Comparison of ENCODE assay signal across 9 mouse cellular contexts in the genomic region with DNA sequence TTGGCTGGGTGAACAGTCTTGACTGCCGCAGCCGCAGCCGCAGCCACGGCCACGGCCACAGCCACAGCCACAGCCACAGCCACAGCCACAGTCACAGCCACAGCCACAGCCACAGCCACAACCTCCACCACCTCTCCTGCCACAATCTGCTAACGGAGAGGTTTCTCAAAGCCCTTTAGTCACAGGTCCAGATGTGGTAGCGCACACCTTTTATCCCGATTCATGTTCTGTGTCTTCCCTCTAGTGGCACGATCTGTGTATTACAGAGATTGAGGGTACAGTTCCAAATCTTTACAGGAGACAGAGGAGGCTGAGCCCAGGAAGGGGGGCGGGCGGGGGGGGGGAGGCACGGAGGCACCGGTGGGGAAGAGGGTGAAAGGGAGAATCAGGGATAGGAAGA. TPM values are rescaled to one million over a fixed set of nuclear protein-coding genes. Genes with fewer than 3 reads are reported as not detected.
DNase-seq lines count a peak whose midpoint lies in the region; ATAC-seq lines count a peak whose summit lies in the region.
"Had no signal": no experiment of that assay in that cellular context is flagged by ENCODE, and none has a peak within 500 bp of the region (broad histone marks: within the 10 kb centered on the region; RNA-seq: fewer than 3 reads in every experiment).

No protein-coding gene starts in this region.

- no peak overlapping the region for H3K4me2 ChIP-seq in heart, embryonic 12.5 days

- no peak overlapping the region for H3K27ac ChIP-seq in heart, embryonic 12.5 days (ENCODE audit: poor library complexity, severe bottlenecking)

- 0 out of 2 replicates have a peak, but pooled peaks cover 4% of the 10 kb centered on the region for H3K4me1 ChIP-seq in heart, embryonic 12.5 days (replicated peaks)

- DNase-seq in heart, postnatal 10 days: peak; percentile 69 to 76
- peak; percentile 89 for DNase-seq in ES-CJ7 (ENCODE audit: low read depth, low spot score)
- DNase-seq in c-Kit-positive CD71-positive TER-119-positive erythroid progenitor cells, embryonic 14.5 days (ENCODE audit: low spot score): peak; percentile 63
- peak; percentile 42 to 68 for DNase-seq in heart, postnatal 14 days
- peak; percentile 60 to 70 for DNase-seq in layer of hippocampus, postnatal 10 days (ENCODE audit: low spot score in 2 of 2)

- no peak for ATAC-seq in heart, embryonic 12.5 days (ENCODE audit: insufficient number of reproducible peaks, low FRiP score)
- peak; percentile 68 for ATAC-seq in megakaryocyte-erythroid progenitor cell, adult 5-6 weeks (replicated peaks; ENCODE audit: low FRiP score, low TSS enrichment, poor library complexity, severe bottlenecking)
- no peak for ATAC-seq in erythroblast, adult 5-6 weeks (replicated peaks; ENCODE audit: low FRiP score, poor library complexity, severe bottlenecking)

- intact Hi-C loops in heart, postnatal 10 days (cut with DNase I): loop anchor here (1.0 to 10.0 kb wide), 3 partner anchors 56 to 258 kb away; no protein-coding TSS in a partner anchor
- intact Hi-C loops in heart, postnatal 14 days (cut with DNase I): loop anchor here (1.0 to 5.0 kb wide), 3 partner anchors 56 to 261 kb away; no protein-coding TSS in a partner anchor

- H3K9me3 ChIP-seq in heart, embryonic 12.5 days (replicated peaks): 0 out of 2 replicates have a peak, but pooled peaks cover 3% of the 10 kb centered on the region

- no peak overlapping the region for H3K9ac ChIP-seq in heart, embryonic 12.5 days

- H3K36me3 ChIP-seq in heart, embryonic 12.5 days: no peaks in the 10 kb centered on the region

- H3K4me3 ChIP-seq in heart, embryonic 12.5 days: no peak overlapping the region

- WGBS in heart, embryonic 12.5 days: 53% methylated on average over 12 of the region's 13 CpGs

- H3K27me3 ChIP-seq in heart, embryonic 12.5 days (replicated peaks): peaks cover 5% of the 10 kb centered on the region

RNA-seq across cellular contexts. Expression of a gene that starts 9.3 kb away (rescaled TPM):
- not detected for total RNA-seq in heart, postnatal 10 days (2021)
- polyA plus RNA-seq in heart, embryonic 12.5 days (2016; fragmentation: Nextera tagmentation; extraction: Ambion mirVana): not detected in 2 replicates
- not detected for total RNA-seq in heart, postnatal 14 days (2021)
- total RNA-seq in layer of hippocampus, postnatal 10 days (2021): under 1 TPM in 1 of 2 experiments, not detected in 1; 0.25 TPM
- not detected in 2 replicates for total RNA-seq in megakaryocyte-erythroid progenitor cell, adult 5-6 weeks (2014; fragmentation: Nextera tagmentation)
- total RNA-seq in megakaryocyte-erythroid progenitor cell, adult 5-6 weeks (2017): not detected in 2 replicates
- not detected in 2 replicates for total RNA-seq in erythroblast, adult 5-6 weeks (2015; ENCODE audit: low replicate concordance)
- total RNA-seq in erythroblast, adult 5-6 weeks (2017; ENCODE audit: low replicate concordance): not detected in 2 replicates
- total RNA-seq: layer of hippocampus, postnatal 36 days had no signal

RNA-seq across cellular contexts. Expression of a gene that starts 11.8 kb away (rescaled TPM):
- total RNA-seq in heart, postnatal 10 days (2021): 10 to 100 TPM; 12.4 to 13.7 TPM
- polyA plus RNA-seq in heart, embryonic 12.5 days (2016; fragmentation: Nextera tagmentation; extraction: Ambion mirVana): 5.6 and 5.7 TPM in 2 replicates
- 10 to 100 TPM; 10.6 to 11.5 TPM for total RNA-seq in heart, postnatal 14 days (2021)
- total RNA-seq in layer of hippocampus, postnatal 10 days (2021): 1 to 10 TPM; 7.9 to 9.0 TPM
- total RNA-seq in megakaryocyte-erythroid progenitor cell, adult 5-6 weeks (2014; fragmentation: Nextera tagmentation): 1.9 and 10.3 TPM in 2 replicates
- 1.5 and 1.7 TPM in 2 replicates for total RNA-seq in megakaryocyte-erythroid progenitor cell, adult 5-6 weeks (2017)
- 0.21 and 11.1 TPM in 2 replicates for total RNA-seq in erythroblast, adult 5-6 weeks (2015; ENCODE audit: low replicate concordance)
- total RNA-seq in erythroblast, adult 5-6 weeks (2017; ENCODE audit: low replicate concordance): 1.6 TPM in 1 of 2 replicates, not detected in the other
